ENCODE assay signal across 9 mouse cellular contexts in genomic region chr1:78355123-78355522, GRCm38 (mm10). TPM values are rescaled to one million over a fixed set of nuclear protein-coding genes. Genes with fewer than 3 reads are reported as not detected.
A peak's percentile ranks its signal among the peaks of the same experiment; 100 is the strongest.
DNase-seq lines count a peak whose midpoint lies in the region; ATAC-seq lines count a peak whose summit lies in the region.
"Had no signal": no experiment of that assay in that cellular context is flagged by ENCODE, and none has a peak within 500 bp of the region (broad histone marks: within the 10 kb centered on the region; RNA-seq: fewer than 3 reads in every experiment).

No protein-coding gene starts in this region.

- peak; percentile 89 for DNase-seq in heart, adult 11 months
- DNase-seq in heart, adult 8-10 months (ENCODE audit: low spot score): no peak
- peak; percentile 76 for DNase-seq in cerebellum, adult 11-12 months
- peak; percentile 71 for DNase-seq in lung, postnatal 36 days
- DNase-seq in B cell, adult 2 months: no peak
- DNase-seq in frontal cortex, postnatal 10 days (ENCODE audit: low spot score in 2 of 2): no peak
- no peak for DNase-seq in embryonic facial prominence, embryonic 10.5 days (ENCODE audit: low spot score)

- H3K9me3 ChIP-seq in intestine, embryonic 16.5 days (ENCODE audit: control insufficient read depth, low read length): no peaks in the 10 kb centered on the region
- H3K9me3 ChIP-seq in embryonic facial prominence, embryonic 10.5 days: no peaks in the 10 kb centered on the region
- H3K9me3 ChIP-seq: midbrain, embryonic 12.5 days had no signal

- no peak overlapping the region for H3K9ac ChIP-seq in intestine, embryonic 16.5 days (ENCODE audit: low read depth, low read length)
- H3K9ac ChIP-seq: midbrain, embryonic 12.5 days had no signal

- 0 out of 2 replicates have a peak, but pooled peaks have one; percentile 14 for ATAC-seq in intestine, embryonic 16.5 days

- H3K4me3 ChIP-seq in intestine, embryonic 16.5 days (ENCODE audit: low read length): no peak overlapping the region
- H3K4me3 ChIP-seq in embryonic facial prominence, embryonic 10.5 days: no peak overlapping the region
- H3K4me3 ChIP-seq: midbrain, embryonic 12.5 days had no signal

- H3K36me3 ChIP-seq in intestine, embryonic 16.5 days (ENCODE audit: control insufficient read depth, insufficient read depth, low read length): no peaks in the 10 kb centered on the region
- H3K36me3 ChIP-seq in embryonic facial prominence, embryonic 10.5 days (replicated peaks): no peaks in the 10 kb centered on the region
- H3K36me3 ChIP-seq: midbrain, embryonic 12.5 days had no signal

- 28% methylated on average over 4 of the region's 4 CpGs for WGBS in intestine, embryonic 16.5 days
- 64% methylated on average over 4 of the region's 4 CpGs for WGBS in embryonic facial prominence, embryonic 10.5 days

- H3K27me3 ChIP-seq in intestine, embryonic 16.5 days (replicated peaks; ENCODE audit: control insufficient read depth, insufficient read depth, low read length): no peaks in the 10 kb centered on the region
- H3K27me3 ChIP-seq in embryonic facial prominence, embryonic 10.5 days (replicated peaks; ENCODE audit: low read depth, poor library complexity, severe bottlenecking): no peaks in the 10 kb centered on the region

- H3K4me1 ChIP-seq in intestine, embryonic 16.5 days (ENCODE audit: control insufficient read depth, insufficient read depth, low read length): peaks cover 13% of the 10 kb centered on the region
- peaks cover 13% of the 10 kb centered on the region; the same call in 1 of the 2 replicates for H3K4me1 ChIP-seq in embryonic facial prominence, embryonic 10.5 days
- H3K4me1 ChIP-seq: midbrain, embryonic 12.5 days had no signal

- H3K4me2 ChIP-seq in intestine, embryonic 16.5 days (ENCODE audit: low read depth, low read length): no peak overlapping the region
- H3K4me2 ChIP-seq: midbrain, embryonic 12.5 days had no signal

- H3K27ac ChIP-seq in intestine, embryonic 16.5 days (ENCODE audit: low read length): no peak overlapping the region
- no peak overlapping the region for H3K27ac ChIP-seq in embryonic facial prominence, embryonic 10.5 days (replicated peaks)
- H3K27ac ChIP-seq: midbrain, embryonic 12.5 days had no signal

RNA-seq across cellular contexts. Expression of gene Sgpp2, which starts 45.0 kb away (rescaled TPM):
- under 1 TPM in 3 of 4 experiments, not detected in 1; 0.06 TPM for total RNA-seq in heart, adult 8-10 months (2022)
- polyA plus RNA-seq in intestine, embryonic 16.5 days (2015; fragmentation: Nextera tagmentation; extraction: Ambion mirVana): 46.4 and 48.0 TPM in 2 replicates
- polyA plus RNA-seq in embryonic facial prominence, embryonic 10.5 days (2016; fragmentation: Nextera tagmentation; extraction: Ambion mirVana): 5.6 and 9.0 TPM in 2 replicates

Comparison
In these comparisons a context has a peak if more than half of its experiments do, and no peak if none do; other contexts are left out.
1. DNase-seq: peak in heart, adult 11 months (single experiment), cerebellum, adult 11-12 months (single experiment) and lung, postnatal 36 days (single experiment); none in heart, adult 8-10 months (single experiment), B cell, adult 2 months (0 of 2), frontal cortex, postnatal 10 days (0 of 2) and embryonic facial prominence, embryonic 10.5 days (single experiment).